Mouse (Mus musculus) lung, postnatal 36 days (tissue): ENCODE data around the gene Gcnt1.

ENCODE experiments used
- DNase-seq: peaks from one replicate; pipeline ENCODE4 v3.0.0; 2022; ENCODE audit warnings: mixed read lengths

The Gcnt1 gene

GRCm38 (mm10) chr19:17372701-17373100 is at the start of gene Gcnt1:
TSS of gene Gcnt1 (minus strand) at chr19:17372844.
- no peak for DNase-seq

DNA sequence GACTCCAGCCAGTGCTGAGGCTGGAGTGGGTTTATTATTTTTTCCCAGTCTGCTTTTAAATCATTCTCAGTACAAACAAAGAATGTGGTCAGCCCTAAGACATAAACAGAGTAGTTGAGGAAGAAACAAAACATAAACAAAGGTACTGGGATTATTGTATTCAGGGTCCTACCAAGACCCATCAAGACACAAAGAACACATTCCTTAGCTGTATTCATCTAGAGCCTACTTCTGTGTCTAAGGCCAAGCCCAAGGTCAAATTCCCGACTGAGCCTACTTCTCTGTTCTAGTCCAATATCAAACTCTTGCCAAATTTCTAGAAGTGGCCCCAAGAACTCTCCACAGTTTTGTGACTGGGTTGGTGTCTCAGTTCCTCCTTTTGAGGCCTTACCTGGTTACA is 45.2 kb upstream of the Gcnt1 start:
- DNase-seq, result no peak

DNA sequence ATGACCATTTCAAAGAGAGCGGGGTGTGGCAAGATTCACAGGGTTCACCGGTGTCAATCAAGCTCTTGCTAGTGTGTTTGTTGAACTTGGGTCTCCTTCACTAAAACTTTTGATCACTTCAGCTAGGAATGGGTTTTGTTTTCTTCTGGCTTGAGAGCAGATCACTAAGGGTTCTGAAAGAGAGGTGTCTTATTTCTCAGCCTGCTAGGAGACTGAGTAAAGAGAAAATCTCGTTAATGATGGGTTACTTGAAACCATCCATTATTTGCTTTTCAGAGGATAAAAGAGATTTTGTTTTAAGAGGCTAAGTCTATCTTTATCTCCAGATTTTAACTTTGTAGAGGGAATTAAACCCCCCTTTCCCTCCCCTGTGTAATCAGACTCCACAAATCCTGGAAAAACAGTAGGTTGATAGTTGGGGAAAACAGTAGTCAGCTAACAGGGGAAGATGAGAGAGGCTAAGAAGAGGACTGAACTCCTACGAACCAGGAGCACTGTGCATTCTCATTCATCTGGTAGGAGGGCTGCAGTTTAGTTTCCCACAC is 40.3 kb upstream of the Gcnt1 start:
- DNase-seq, result no peak

- no peak for DNase-seq
Measured at GRCm38 (mm10) chr19:17410465-17411065, 37.9 kb upstream of the Gcnt1 start.

DNA sequence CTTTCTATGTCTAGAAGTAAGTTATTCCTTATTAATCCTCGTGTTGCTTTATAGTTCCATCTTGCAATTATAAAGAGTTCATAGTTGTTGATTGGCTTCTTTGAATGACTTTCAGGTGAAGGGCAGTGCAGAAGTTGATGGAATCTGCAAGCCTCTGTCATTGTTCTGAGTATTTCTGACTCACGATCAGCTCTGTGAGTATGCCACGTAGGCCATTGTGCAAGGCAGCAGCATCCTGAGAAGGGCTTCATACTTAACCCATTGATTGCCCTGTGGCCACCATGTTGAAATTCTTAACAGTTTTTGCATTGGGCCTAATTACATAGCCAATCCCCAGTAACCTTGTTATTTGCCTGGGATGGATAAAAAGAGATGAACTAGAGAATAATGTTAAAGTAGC is 36.7 kb upstream of the Gcnt1 start:
- DNase-seq, result no peak

- DNase-seq, result no peak
Measured at GRCm38 (mm10) chr19:17408591-17408990, 35.9 kb upstream of the Gcnt1 start.

- no peak for DNase-seq
Measured at GRCm38 (mm10) chr19:17406823-17407222, 34.2 kb upstream of the Gcnt1 start.

DNA sequence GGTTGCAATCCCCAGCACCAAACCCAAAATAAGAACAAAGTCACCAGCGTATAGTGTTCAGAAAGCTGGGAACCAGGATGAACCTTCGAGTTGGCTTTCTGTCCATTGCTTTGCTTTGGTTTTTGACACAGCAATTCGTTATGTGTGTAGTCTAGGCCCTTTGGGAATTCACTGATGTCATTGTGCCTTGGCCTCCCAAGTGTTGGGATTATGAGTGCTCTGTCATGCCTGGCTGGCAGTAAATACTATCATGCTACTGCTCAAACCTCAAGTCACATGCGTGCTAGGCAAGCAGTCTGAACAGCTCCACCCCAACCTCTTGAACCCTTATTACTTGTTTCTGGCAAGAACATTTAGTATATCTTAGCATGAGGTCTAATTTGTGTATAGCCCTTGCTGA is 30.5 kb upstream of the Gcnt1 start:
- no peak for DNase-seq

DNA sequence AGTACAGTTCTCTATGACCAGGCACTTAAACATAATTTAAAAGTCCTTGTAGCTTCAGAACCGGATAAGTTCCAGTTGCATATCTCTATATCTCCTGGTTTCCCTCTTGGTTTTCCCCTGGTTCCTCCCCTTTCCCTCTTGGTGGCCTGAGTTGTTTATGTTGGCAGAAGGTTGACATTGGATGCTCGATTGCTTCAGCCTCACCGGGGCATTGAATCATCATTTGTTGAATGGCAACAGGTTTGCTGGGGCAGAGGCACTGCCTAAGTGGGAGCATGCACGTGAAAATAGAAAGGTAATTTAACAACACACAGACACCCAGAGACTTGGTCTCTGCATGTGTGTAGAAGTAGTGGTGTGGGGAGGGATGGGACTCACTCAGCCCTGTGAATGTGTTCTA is 27.9 kb upstream of the Gcnt1 start:
- peak; percentile 40 for DNase-seq

GRCm38 (mm10) chr19:17399965-17400364 is 27.3 kb upstream of the Gcnt1 start:
- no peak for DNase-seq

DNA sequence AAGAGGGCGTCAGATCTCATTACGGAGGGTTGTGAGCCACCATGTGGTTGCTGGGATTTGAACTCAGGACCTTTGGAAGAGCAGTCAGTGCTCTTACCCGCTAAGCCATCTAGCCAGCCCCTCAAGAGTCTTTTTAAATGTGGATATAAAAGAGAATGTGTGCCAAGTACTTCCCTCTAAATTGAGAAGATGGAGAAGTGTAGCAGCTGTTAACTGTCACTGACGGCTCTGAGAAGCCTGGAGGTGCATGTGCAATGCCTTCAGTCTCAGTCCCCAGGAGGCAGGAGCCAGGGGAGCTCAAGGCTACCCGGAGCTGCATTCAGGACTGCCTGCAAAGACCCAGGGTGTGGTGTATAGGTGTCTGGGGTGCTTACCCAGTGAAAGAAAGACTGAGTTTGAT is 25.3 kb upstream of the Gcnt1 start:
- DNase-seq, result peak; percentile 53

- peak; percentile 54 for DNase-seq
Measured at GRCm38 (mm10) chr19:17396802-17397201, 24.2 kb upstream of the Gcnt1 start.

DNA sequence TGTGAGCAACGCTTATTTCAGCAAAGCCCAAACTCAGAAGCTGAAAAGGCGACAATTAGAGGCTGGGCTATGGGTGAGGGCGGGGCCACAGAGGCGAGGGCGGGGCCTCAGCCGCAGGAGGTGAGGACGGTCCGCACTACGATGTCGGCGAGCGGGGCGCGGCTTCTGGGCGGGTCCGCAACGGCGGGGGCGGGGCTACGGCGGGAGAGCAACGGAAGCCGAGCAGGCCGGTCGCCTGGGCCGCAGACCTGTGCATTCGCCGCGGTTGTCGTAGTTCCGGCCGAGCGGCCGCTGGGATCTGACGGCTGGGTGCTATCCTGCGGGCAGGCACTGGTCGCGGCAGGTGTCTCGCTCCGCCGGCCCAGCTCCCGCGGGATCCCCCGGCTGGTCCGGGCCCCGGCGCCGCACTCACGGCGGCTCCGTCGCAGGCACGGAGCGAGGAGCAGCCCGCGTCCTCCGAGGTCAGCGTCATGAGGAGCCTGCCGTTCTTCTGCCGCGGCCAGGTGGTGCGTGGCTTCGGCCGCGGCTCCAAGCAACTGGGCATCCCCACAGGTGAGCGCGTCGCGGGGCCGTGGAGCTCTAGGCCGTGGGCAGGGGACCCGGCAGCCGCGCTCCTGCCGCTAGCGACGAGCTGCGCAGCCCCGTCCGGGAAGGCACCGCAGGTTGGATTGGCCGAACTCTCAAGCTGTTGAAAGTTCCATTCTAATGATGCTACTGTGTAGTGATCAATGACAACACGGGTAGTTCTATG is 21.4 kb upstream of the Gcnt1 start, which contains the start of gene Rfk:
Rfk (plus strand) TSS at position 203 of the 751 bp plus-strand sequence.
- DNase-seq, result peak; percentile 95

GRCm38 (mm10) chr19:17392866-17393265 is 20.2 kb upstream of the Gcnt1 start:
- DNase-seq, result no peak

- peak; percentile 42 for DNase-seq
Measured at GRCm38 (mm10) chr19:17388404-17388803, 15.8 kb upstream of the Gcnt1 start.

DNA sequence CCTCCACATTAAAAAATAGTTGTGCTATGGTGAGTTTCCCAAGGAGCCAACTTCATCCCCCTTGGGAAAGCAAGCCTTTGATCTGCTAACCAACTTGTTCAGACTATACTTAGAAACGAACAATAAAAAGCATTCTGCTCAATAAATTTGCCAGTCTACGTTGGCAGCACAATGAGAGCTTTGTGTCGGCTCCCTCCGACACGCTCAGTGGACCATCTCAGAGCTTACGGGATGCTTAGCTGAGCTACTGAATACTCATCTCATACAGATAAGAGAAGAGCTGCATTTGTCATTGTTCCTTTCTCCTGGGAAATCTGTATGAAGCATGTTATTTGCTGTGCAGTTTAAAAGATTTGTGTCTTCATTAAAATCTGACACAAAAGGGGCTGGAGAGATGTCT is 13.8 kb upstream of the Gcnt1 start:
- no peak for DNase-seq

GRCm38 (mm10) chr19:17385426-17385825 is 12.8 kb upstream of the Gcnt1 start:
- no peak for DNase-seq

DNA sequence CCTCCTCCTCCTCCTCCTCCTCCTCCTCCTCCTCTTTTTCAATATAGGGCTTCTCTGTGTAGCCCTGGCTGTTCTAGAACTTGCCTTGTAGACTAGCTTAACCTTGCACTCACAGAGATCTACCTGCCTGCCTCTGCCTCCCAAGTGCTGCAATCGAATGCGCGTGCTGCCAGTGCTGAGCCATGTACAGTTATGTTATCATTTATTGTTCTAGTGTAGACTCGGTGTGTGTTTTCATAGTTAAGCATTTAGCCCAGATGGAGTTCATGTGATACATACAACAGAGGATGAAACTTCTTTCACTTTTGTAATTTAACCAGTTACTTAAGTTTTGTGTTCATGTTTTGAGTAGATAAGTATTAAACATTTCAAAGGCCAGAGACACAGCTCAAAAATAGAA is 12.4 kb upstream of the Gcnt1 start:
- DNase-seq, result no peak

GRCm38 (mm10) chr19:17382807-17383397 is 10.3 kb upstream of the Gcnt1 start:
- DNase-seq, result no peak

DNA sequence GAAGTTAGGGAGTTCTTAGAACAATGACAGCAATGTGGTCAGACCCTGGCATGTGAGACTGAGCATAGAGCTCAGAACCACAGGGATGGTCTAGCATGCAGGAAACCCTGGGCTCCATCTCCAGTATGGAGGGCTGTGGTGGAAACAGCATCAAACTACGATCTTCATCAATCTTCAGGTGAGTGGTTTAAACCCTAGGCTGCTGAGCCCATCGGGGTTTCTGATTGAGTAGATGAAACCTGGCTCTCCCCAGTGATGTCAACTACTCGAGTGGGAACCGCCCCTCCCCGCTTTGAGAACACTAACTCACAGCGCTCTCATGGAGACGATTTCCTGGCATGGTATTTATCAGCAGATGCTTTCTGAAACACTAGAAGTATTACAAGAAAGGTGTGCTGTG is 7.9 kb upstream of the Gcnt1 start:
- DNase-seq, result no peak

DNA sequence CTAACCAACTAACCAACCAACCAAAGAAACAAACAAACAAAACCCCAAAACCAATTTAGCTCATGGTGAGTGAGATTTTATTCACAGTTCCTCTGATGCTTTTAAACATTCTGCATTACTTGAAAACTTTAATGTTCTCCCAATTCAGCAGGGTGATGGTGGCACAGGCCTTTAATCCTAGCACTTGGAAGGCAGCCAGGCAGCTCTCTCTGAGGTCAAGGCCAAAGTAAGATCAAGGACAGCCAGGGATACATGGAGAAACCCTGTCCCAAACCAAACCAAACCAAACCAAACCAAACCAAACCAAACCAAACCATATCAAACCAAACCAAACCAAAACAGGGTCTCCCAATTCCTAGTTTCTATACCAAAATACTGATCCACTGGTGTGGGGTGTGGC is 6.2 kb upstream of the Gcnt1 start:
- no peak for DNase-seq

GRCm38 (mm10) chr19:17369581-17369980 is 3.1 kb downstream of the Gcnt1 start:
- no peak for DNase-seq

GRCm38 (mm10) chr19:17368557-17368956 is 4.1 kb downstream of the Gcnt1 start:
- DNase-seq, result no peak
